Mouse (Mus musculus) thymus, adult 2 months (tissue): ENCODE measurements around the gene Pou1f1. TPM values are rescaled to one million over a fixed set of nuclear protein-coding genes. Genes with fewer than 3 reads are reported as not detected.

Experiments used
- DNase-seq: peaks from one replicate; pipeline ENCODE4 v3.0.0; 2021
- H3K27ac ChIP-seq: fragments of 200-500 bp; 2 replicates; pipeline ENCODE4 v1.5.1; 2012; ENCODE audit warnings: low read length, control low read depth; ENCODE audit not compliant: control insufficient read depth, insufficient read depth
- H3K27me3 ChIP-seq: fragments of 200-500 bp; 2 replicates; pipeline ENCODE4 v1.6.1; 2012; ENCODE audit warnings: mild to moderate bottlenecking, low read length, moderate library complexity, mixed read lengths; ENCODE audit not compliant: control insufficient read depth, insufficient read depth
- H3K36me3 ChIP-seq: fragments of 200-500 bp; 2 replicates; pipeline ENCODE4 v1.6.1; 2012; ENCODE audit warnings: mild to moderate bottlenecking, low read length, moderate library complexity; ENCODE audit not compliant: control insufficient read depth, insufficient read depth
- H3K4me1 ChIP-seq: fragments of 200-500 bp; replicated peaks from 2 replicates; pipeline ENCODE4 v1.6.1; 2012; ENCODE audit warnings: low read length; ENCODE audit not compliant: control insufficient read depth, insufficient read depth
- H3K4me3 ChIP-seq: fragments of 200-500 bp; 2 replicates; pipeline ENCODE4 v1.5.1; 2012; ENCODE audit warnings: mild to moderate bottlenecking, low read length, control low read depth, moderate library complexity; ENCODE audit not compliant: control insufficient read depth, insufficient read depth
- CTCF ChIP-seq: fragments of 200-500 bp; IDR thresholded peaks from 2 replicates; pipeline ENCODE4 v1.5.1; 2012; ENCODE audit warnings: mild to moderate bottlenecking, control low read depth, low read length, moderate library complexity, borderline replicate concordance; ENCODE audit not compliant: control insufficient read depth, poor library complexity, insufficient read depth; ENCODE audit errors: extremely low read depth
- POLR2A ChIP-seq: fragments of 200-500 bp; IDR thresholded peaks from 2 replicates; pipeline ENCODE4 v1.6.1; 2012; ENCODE audit warnings: mild to moderate bottlenecking, low read length, control low read depth, moderate library complexity; ENCODE audit not compliant: control insufficient read depth, poor library complexity, insufficient read depth; ENCODE audit errors: extremely low read depth
- WGBS: fragments of 180-500 bp; shearing (Covaris S2); methylation state at CpG from one replicate; pipeline ENCODE4 v1.1.7; 2018; 5-methylcytosine and 5-hydroxymethylcytosine counted together
- polyA plus RNA-seq: library from polyadenylated mRNA; depleted of rRNA; stranded (reverse); fragments of >200 nt; gene quantifications from 2 replicates; pipeline ENCODE4 v1.2.3, GENCODE M21; 2012; rRNA removed

The Pou1f1 gene
- polyA plus RNA-seq, 1 experiment = 0.24 TPM

- no peak overlapping the region for H3K27ac ChIP-seq
- WGBS = 7% methylated on average over 10 of the region's 10 CpGs
- no peaks in the 10 kb centered on the region for H3K36me3 ChIP-seq
These were observed 42.5 kb downstream of the Pou1f1 start for GRCm38 (mm10) chr16:65562864-65563206.

DNA sequence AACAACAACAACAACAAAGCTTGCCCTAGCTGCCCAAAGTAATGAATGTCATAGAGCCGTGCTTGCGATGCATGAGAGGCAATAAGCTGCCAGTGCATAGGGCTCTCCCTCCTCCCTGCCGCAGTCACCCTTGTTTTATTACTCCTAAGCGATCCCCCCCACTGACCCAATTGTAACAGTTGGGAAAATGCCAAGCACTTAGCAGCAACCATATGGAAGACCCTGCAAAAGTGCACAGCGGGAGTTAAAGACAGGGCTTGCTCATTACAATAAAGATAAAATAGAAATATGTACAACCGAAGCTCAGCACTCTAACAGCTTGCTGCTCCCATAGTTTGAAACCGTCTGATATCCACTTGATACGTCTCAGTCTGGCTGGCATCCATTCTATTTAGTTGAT is 44.0 kb downstream of the Pou1f1 start:
- H3K4me1 ChIP-seq = peaks cover 6% of the 10 kb centered on the region
- no peaks in the 10 kb centered on the region for H3K27me3 ChIP-seq
- TF ChIP-seq POLR2A = no peak
- TF ChIP-seq CTCF = no peak
- no peaks in the 10 kb centered on the region for H3K36me3 ChIP-seq
- DNase-seq = no peak
- WGBS = 96% methylated on average over 8 of the region's 8 CpGs
- H3K27ac ChIP-seq = no peak overlapping the region
- H3K4me3 ChIP-seq = no peak overlapping the region

More at GRCm38 (mm10) chr16:65562864-65563206, 42.5 kb downstream of the Pou1f1 start:
- no peak for TF ChIP-seq POLR2A
- TF ChIP-seq CTCF = no peak
- H3K4me1 ChIP-seq = peaks cover 6% of the 10 kb centered on the region
- DNase-seq = no peak
- no peaks in the 10 kb centered on the region for H3K27me3 ChIP-seq
- H3K4me3 ChIP-seq = peak overlapping the region; percentile 69

GRCm38 (mm10) chr16:65564951-65565350 is 44.6 kb downstream of the Pou1f1 start:
- WGBS = 83% methylated on average over 1 of the region's 1 CpGs
- TF ChIP-seq CTCF (no peak), POLR2A (no peak)
- DNase-seq = no peak
- Histone ChIP-seq H3K4me1 (peaks cover 6% of the 10 kb centered on the region), H3K27me3 (no peaks in the 10 kb centered on the region), H3K4me3 (no peak overlapping the region), H3K36me3 (no peaks in the 10 kb centered on the region), H3K27ac (no peak overlapping the region)

- H3K27ac ChIP-seq = no peak overlapping the region
- no peaks in the 10 kb centered on the region for H3K4me1 ChIP-seq
- H3K4me3 ChIP-seq = no peak overlapping the region
- TF ChIP-seq CTCF (no peak), POLR2A (no peak)
- no peaks in the 10 kb centered on the region for H3K36me3 ChIP-seq
- 65% methylated on average over 4 of the region's 4 CpGs for WGBS
- DNase-seq = no peak
- H3K27me3 ChIP-seq = no peaks in the 10 kb centered on the region
These were observed 48.5 kb downstream of the Pou1f1 start for GRCm38 (mm10) chr16:65568853-65569252.

GRCm38 (mm10) chr16:65577298-65578029 is 57.2 kb downstream of the Pou1f1 start:
- Histone ChIP-seq H3K36me3 (no peaks in the 10 kb centered on the region), H3K27ac (no peak overlapping the region), H3K4me3 (no peak overlapping the region), H3K27me3 (no peaks in the 10 kb centered on the region), H3K4me1 (no peaks in the 10 kb centered on the region)
- WGBS = 52% methylated on average over 6 of the region's 6 CpGs
- no peak for TF ChIP-seq CTCF
- TF ChIP-seq POLR2A = no peak
- DNase-seq = no peak

Other genes with a start within 250 kb of the Pou1f1 start
- 11.2 and 11.8 TPM in 2 replicates for gene Chmp2b, start 42.2 kb downstream of the Pou1f1 start, polyA plus RNA-seq